Mouse (Mus musculus) hindbrain, embryonic 12.5 days (tissue): ENCODE measurements around the gene Ntsr2. TPM values are rescaled to one million over a fixed set of nuclear protein-coding genes. Genes with fewer than 3 reads are reported as not detected.
"Not testable (repeated sequence)": the region's sequence is repeated elsewhere in the genome, so short reads cannot be mapped to it uniquely, and the experiment has no call there.

ENCODE experiments used
- ATAC-seq: fragments of 200-750 bp; cut with Nextera tagmentation; 2 replicates; pipeline ENCODE4 v1.8.0; 2017; ENCODE audit warnings: moderate TSS enrichment; ENCODE audit not compliant: low FRiP score
- H3K27ac ChIP-seq: fragments of 300-500 bp; sonication (generic); 2 replicates; pipeline ENCODE4 v1.5.1; 2016; ENCODE audit warnings: mild to moderate bottlenecking
- H3K27me3 ChIP-seq: fragments of 300-500 bp; sonication (generic); 2 replicates; pipeline ENCODE4 v1.6.1; 2016; ENCODE audit warnings: mild to moderate bottlenecking
- H3K36me3 ChIP-seq: fragments of 300-500 bp; sonication (generic); 2 replicates; pipeline ENCODE4 v1.6.1; 2016; ENCODE audit warnings: mild to moderate bottlenecking
- H3K4me1 ChIP-seq: fragments of 300-500 bp; sonication (generic); 2 replicates; pipeline ENCODE4 v1.6.1; 2016
- H3K4me2 ChIP-seq: fragments of 300-500 bp; sonication (generic); replicated peaks from 2 replicates; pipeline ENCODE4 v1.6.1; 2016; ENCODE audit warnings: mild to moderate bottlenecking
- H3K4me3 ChIP-seq: fragments of 300-500 bp; sonication (generic); 2 replicates; pipeline ENCODE4 v1.5.1; 2016; ENCODE audit warnings: mild to moderate bottlenecking
- H3K9ac ChIP-seq: fragments of 300-500 bp; sonication (generic); 2 replicates; pipeline ENCODE4 v1.6.1; 2016; ENCODE audit warnings: mild to moderate bottlenecking, moderate library complexity
- H3K9me3 ChIP-seq: fragments of 300-500 bp; sonication (generic); replicated peaks from 2 replicates; pipeline ENCODE4 v1.6.1; 2016; ENCODE audit warnings: mild to moderate bottlenecking
- WGBS: fragments of 180-500 bp; shearing (Covaris S2); methylation state at CpG from one replicate; pipeline ENCODE4 v1.1.7; 2016; 5-methylcytosine and 5-hydroxymethylcytosine counted together
- polyA plus RNA-seq: library from polyadenylated mRNA; unstranded; fragments of >200 nt; fragmentation: Nextera tagmentation; extraction: Ambion mirVana; gene quantifications from 2 replicates; pipeline ENCODE4 v1.2.1, GENCODE M21; 2016

Ntsr2 gene
- polyA plus RNA-seq, 1 experiment from 2014 or later: 0.17 TPM

- no peaks in the 10 kb centered on the region for H3K36me3 ChIP-seq
- peaks cover 34% of the 10 kb centered on the region for H3K27me3 ChIP-seq
- WGBS: 85% methylated on average over 5 of the region's 5 CpGs
- no peaks in the 10 kb centered on the region for H3K9me3 ChIP-seq
- H3K4me2 ChIP-seq: no peak overlapping the region
- no peak overlapping the region for H3K27ac ChIP-seq
- no peak overlapping the region for H3K4me3 ChIP-seq
- no peak for ATAC-seq
- H3K9ac ChIP-seq: no peak overlapping the region
- H3K4me1 ChIP-seq: peaks cover 11% of the 10 kb centered on the region
Measured at GRCm38 (mm10) chr12:16656906-16657875, 4.0 kb downstream of the Ntsr2 start.

- Histone ChIP-seq H3K4me3 (no peak overlapping the region), H3K4me2 (no peak overlapping the region), H3K27me3 (no peaks in the 10 kb centered on the region), H3K36me3 (no peaks in the 10 kb centered on the region), H3K4me1 (peaks cover 2% of the 10 kb centered on the region; the same call in 1 of the 2 replicates), H3K27ac (no peak overlapping the region), H3K9me3 (no peaks in the 10 kb centered on the region), H3K9ac (no peak overlapping the region)
- WGBS: 93% methylated on average over 10 of the region's 10 CpGs
- ATAC-seq: no peak
Measured at GRCm38 (mm10) chr12:16661459-16661858, 8.3 kb downstream of the Ntsr2 start.

GRCm38 (mm10) chr12:16661936-16662335, 8.8 kb downstream of the Ntsr2 start:
- no peaks in the 10 kb centered on the region for H3K9me3 ChIP-seq
- ATAC-seq: no peak

GRCm38 (mm10) chr12:16662955-16663585, 9.9 kb downstream of the Ntsr2 start:
- Histone ChIP-seq H3K4me1 (peaks cover 2% of the 10 kb centered on the region; the same call in 1 of the 2 replicates), H3K27ac (no peak overlapping the region), H3K4me2 (no peak overlapping the region), H3K9ac (no peak overlapping the region), H3K27me3 (no peaks in the 10 kb centered on the region), H3K4me3 (no peak overlapping the region), H3K36me3 (no peaks in the 10 kb centered on the region), H3K9me3 (no peaks in the 10 kb centered on the region)
- 75% methylated on average over 6 of the region's 6 CpGs for WGBS
- no peak for ATAC-seq

More at GRCm38 (mm10) chr12:16661936-16662335, 8.8 kb downstream of the Ntsr2 start:
- no peak overlapping the region for H3K9ac ChIP-seq
- 88% methylated on average over 2 of the region's 2 CpGs for WGBS
- H3K4me2 ChIP-seq: no peak overlapping the region
- H3K27me3 ChIP-seq: no peaks in the 10 kb centered on the region
- no peak overlapping the region for H3K27ac ChIP-seq
- H3K4me3 ChIP-seq: no peak overlapping the region
- peaks cover 2% of the 10 kb centered on the region; the same call in 1 of the 2 replicates for H3K4me1 ChIP-seq
- H3K36me3 ChIP-seq: no peaks in the 10 kb centered on the region

- Histone ChIP-seq H3K36me3 (no peaks in the 10 kb centered on the region), H3K27ac (no peak overlapping the region), H3K9ac (no peak overlapping the region), H3K27me3 (no peaks in the 10 kb centered on the region), H3K9me3 (no peaks in the 10 kb centered on the region), H3K4me3 (no peak overlapping the region), H3K4me2 (no peak overlapping the region), H3K4me1 (peaks cover 2% of the 10 kb centered on the region; the same call in 1 of the 2 replicates)
- WGBS: 0% methylated on average over 2 of the region's 2 CpGs
- no peak for ATAC-seq
Measured at GRCm38 (mm10) chr12:16665022-16665421, 11.8 kb downstream of the Ntsr2 start.

- ATAC-seq: no peak
- no peak overlapping the region for H3K4me3 ChIP-seq
- no peaks in the 10 kb centered on the region for H3K9me3 ChIP-seq
- H3K27ac ChIP-seq: no peak overlapping the region
- H3K4me2 ChIP-seq: no peak overlapping the region
- no peak overlapping the region for H3K9ac ChIP-seq
- H3K4me1 ChIP-seq: peaks cover 2% of the 10 kb centered on the region; the same call in 1 of the 2 replicates
- H3K36me3 ChIP-seq: peaks cover 7% of the 10 kb centered on the region
- WGBS: 64% methylated on average over 3 of the region's 3 CpGs
- H3K27me3 ChIP-seq: no peaks in the 10 kb centered on the region
Measured at GRCm38 (mm10) chr12:16669176-16669575, 16.0 kb downstream of the Ntsr2 start.

- no peak overlapping the region for H3K4me2 ChIP-seq
- 97% methylated on average over 10 of the region's 10 CpGs for WGBS
- H3K4me1 ChIP-seq: no peaks in the 10 kb centered on the region
- no peaks in the 10 kb centered on the region for H3K27me3 ChIP-seq
- no peak for ATAC-seq
- H3K27ac ChIP-seq: no peak overlapping the region
- H3K9ac ChIP-seq: no peak overlapping the region
- H3K4me3 ChIP-seq: no peak overlapping the region
- H3K9me3 ChIP-seq: no peaks in the 10 kb centered on the region
- H3K36me3 ChIP-seq: peaks cover 15% of the 10 kb centered on the region
Measured at GRCm38 (mm10) chr12:16672246-16672645, 19.1 kb downstream of the Ntsr2 start.

- H3K27ac ChIP-seq: no peak overlapping the region
- H3K4me1 ChIP-seq: no peaks in the 10 kb centered on the region
- H3K9ac ChIP-seq: no peak overlapping the region
- no peaks in the 10 kb centered on the region for H3K9me3 ChIP-seq
- H3K36me3 ChIP-seq: peaks cover 25% of the 10 kb centered on the region
- H3K4me3 ChIP-seq: no peak overlapping the region
- 93% methylated on average over 9 of the region's 9 CpGs for WGBS
- no peak overlapping the region for H3K4me2 ChIP-seq
- ATAC-seq: no peak
- no peaks in the 10 kb centered on the region for H3K27me3 ChIP-seq
Measured at GRCm38 (mm10) chr12:16690631-16691030, 37.4 kb downstream of the Ntsr2 start.

GRCm38 (mm10) chr12:16694783-16695182, 41.6 kb downstream of the Ntsr2 start:
- 88% methylated on average over 5 of the region's 5 CpGs for WGBS
- no peak for ATAC-seq

GRCm38 (mm10) chr12:16695252-16695651, 42.1 kb downstream of the Ntsr2 start:
- not testable (repeated sequence) for ATAC-seq, H3K4me1 ChIP-seq, H3K27ac ChIP-seq, H3K4me2 ChIP-seq, H3K4me3 ChIP-seq, H3K27me3 ChIP-seq, H3K9ac ChIP-seq, H3K9me3 ChIP-seq
- WGBS: 98% methylated on average over 7 of the region's 8 CpGs
- H3K36me3 ChIP-seq: peaks cover 27% of the 10 kb centered on the region

More at GRCm38 (mm10) chr12:16694783-16695182, 41.6 kb downstream of the Ntsr2 start:
- Histone ChIP-seq H3K27ac (no peak overlapping the region), H3K9me3 (no peaks in the 10 kb centered on the region), H3K4me1 (no peaks in the 10 kb centered on the region), H3K4me2 (no peak overlapping the region), H3K9ac (no peak overlapping the region), H3K36me3 (peaks cover 30% of the 10 kb centered on the region), H3K27me3 (no peaks in the 10 kb centered on the region), H3K4me3 (no peak overlapping the region)

- no peak overlapping the region for H3K9ac ChIP-seq
- peaks cover 20% of the 10 kb centered on the region for H3K36me3 ChIP-seq
- H3K27ac ChIP-seq: no peak overlapping the region
- no peak overlapping the region for H3K4me2 ChIP-seq
- ATAC-seq: no peak
- WGBS: 93% methylated on average over 13 of the region's 13 CpGs
- H3K4me3 ChIP-seq: no peak overlapping the region
- no peaks in the 10 kb centered on the region for H3K9me3 ChIP-seq
- no peaks in the 10 kb centered on the region for H3K27me3 ChIP-seq
- H3K4me1 ChIP-seq: no peaks in the 10 kb centered on the region
Measured at GRCm38 (mm10) chr12:16696146-16696545, 43.0 kb downstream of the Ntsr2 start.

- WGBS: 90% methylated on average over 1 of the region's 1 CpGs
- Histone ChIP-seq H3K27ac (no peak overlapping the region), H3K9ac (no peak overlapping the region), H3K27me3 (no peaks in the 10 kb centered on the region), H3K4me1 (no peaks in the 10 kb centered on the region), H3K9me3 (no peaks in the 10 kb centered on the region), H3K4me3 (no peak overlapping the region), H3K4me2 (no peak overlapping the region), H3K36me3 (peaks cover 39% of the 10 kb centered on the region)
- no peak for ATAC-seq
Measured at GRCm38 (mm10) chr12:16698691-16699090, 45.5 kb downstream of the Ntsr2 start.
